Mouse (Mus musculus): Measurements from ENCODE around the gene Mlec.

Gene Mlec

DNA sequence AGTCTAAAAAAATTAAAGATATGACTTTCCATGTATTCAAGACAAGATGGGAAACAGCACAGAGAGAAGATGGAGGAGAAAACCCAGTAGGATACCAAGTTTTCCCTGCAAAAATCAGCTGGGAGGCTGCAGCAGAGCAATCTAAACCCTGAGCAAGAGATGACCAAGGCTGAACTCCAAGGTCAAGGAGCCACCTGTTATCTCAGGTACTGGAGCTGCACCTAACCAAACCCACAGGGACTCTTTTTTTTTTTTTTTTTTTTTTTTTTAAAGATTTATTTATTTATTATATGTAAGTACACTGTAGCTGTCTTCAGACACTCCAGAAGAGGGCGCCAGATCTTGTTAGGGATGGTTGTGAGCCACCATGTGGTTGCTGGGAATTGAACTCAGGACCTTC lies 9.1 kb downstream of the Mlec start:
- ChIA-PET POLR2A (interaction anchor here in 3 of 4 experiments (0.6 to 20.5 kb wide), 11 partner anchors 8 to 447 kb away, joined by 3 to 367 read pairs (median 5); partner anchors contain the start of genes Mlec (in 2 of the 3), Acads (in 1 of the 3), Rnf10 (in 1 of the 3) and Unc119b (in 1 of the 3)), CTCF (interaction anchor here in 3 of 4 experiments (0.6 to 1.2 kb wide), 9 partner anchors 9 to 420 kb away, joined by 3 to 9 read pairs (median 4); partner anchors contain the start of genes Mlec (in 1 of the 3), Pop5 (in 1 of the 3) and Unc119b (in 1 of the 3))

DNA sequence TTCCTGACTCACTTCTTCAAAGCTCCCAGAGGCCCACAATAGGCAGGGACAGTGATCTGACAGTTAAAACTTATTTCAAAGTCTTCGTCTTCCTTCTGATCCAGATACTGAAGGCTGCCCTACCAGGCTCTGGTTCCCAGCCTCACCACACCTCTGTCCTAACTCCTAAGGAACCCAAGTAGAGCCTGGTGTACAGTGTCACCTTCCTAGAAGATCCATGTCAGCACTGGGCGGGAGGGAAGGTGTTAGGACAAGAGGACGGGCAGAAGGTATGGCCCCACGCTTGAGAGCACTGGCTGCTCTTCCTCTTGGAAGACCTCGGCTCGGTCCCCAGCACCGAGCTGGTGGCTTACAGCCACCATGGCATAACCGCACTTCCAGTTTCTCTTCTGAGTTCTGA lies 9.6 kb downstream of the Mlec start:
- ChIA-PET POLR2A (interaction anchor here in 2 of 4 experiments (1.2 to 20.5 kb wide), 8 partner anchors 8 to 124 kb away, joined by 3 to 367 read pairs (median 8); partner anchors contain the start of genes Mlec (in 2 of the 2), Cabp1 (in 1 of the 2), Rnf10 (in 1 of the 2) and Unc119b (in 1 of the 2)), CTCF (interaction anchor here in 3 of 4 experiments (0.6 to 1.2 kb wide), 5 partner anchors 23 to 169 kb away, joined by 3 to 4 read pairs (median 3); partner anchors contain the start of gene Pop5 (in 1 of the 3))

GRCm38 (mm10) chr5:115147388-115147787 lies 10.6 kb downstream of the Mlec start:
- ChIA-PET CTCF (interaction anchor here in 2 of 4 experiments (0.5 to 0.8 kb wide), 4 partner anchors 12 to 362 kb away, joined by 3 to 11 read pairs (median 3); partner anchors contain the start of gene Unc119b (in 1 of the 2)), POLR2A (interaction anchor here in 3 of 4 experiments (0.7 to 20.5 kb wide), 10 partner anchors 9 to 179 kb away, joined by 3 to 367 read pairs (median 17); partner anchors contain the start of genes Mlec (in 2 of the 3), Unc119b (in 2 of the 3) and Cabp1 (in 1 of the 3))

GRCm38 (mm10) chr5:115146747-115147130 lies 11.2 kb downstream of the Mlec start:
- POLR2A ChIA-PET, result interaction anchor here (0.6 to 20.5 kb wide), 19 partner anchors 10 to 168 kb away, joined by 3 to 367 read pairs (median 5); partner anchors contain the start of genes Unc119b (in 3 of the 4) and Mlec (in 2 of the 4)
- CTCF ChIA-PET, result interaction anchor here in 3 of 4 experiments (1.5 to 2.7 kb wide), 3 partner anchors 11 to 22 kb away, joined by 3 to 14 read pairs (median 6); partner anchors contain the start of gene Unc119b (in 1 of the 3)

DNA sequence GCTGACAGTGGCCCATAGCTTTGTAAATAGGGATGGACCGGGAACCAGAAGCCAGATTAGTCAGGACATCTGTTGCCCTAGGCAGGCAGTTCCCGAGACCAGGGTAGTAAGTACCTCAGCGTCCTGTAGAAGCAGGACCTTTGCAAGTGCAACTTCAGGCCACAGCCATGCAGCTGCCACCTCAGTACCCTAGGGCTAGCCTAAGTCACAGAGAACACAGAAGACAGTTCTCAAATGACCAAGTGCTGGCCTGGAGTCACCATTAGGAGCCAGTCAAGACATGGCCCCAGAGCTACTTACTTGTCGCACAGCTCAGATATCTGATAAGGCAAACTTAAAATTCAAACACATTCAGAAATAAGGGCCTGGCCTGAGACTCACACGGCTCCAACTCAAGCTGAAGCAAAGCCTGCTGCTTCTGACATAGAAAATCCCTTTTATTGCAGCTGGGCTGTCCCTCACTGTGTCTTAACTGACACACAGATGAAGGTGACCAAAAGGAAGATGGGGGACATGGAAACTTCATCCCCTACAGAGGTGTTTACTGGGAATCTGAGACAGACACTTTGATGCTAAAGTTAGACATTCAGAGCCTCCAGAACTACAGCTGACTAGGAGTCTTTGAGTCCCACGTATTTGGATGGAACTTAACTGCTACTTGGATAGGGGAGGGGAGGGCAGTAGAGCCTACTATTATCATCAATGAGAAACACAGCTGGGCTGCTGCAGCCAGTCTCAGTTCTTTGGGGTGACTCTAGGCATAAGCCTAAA lies 11.8 kb downstream of the Mlec start:
- CTCF ChIA-PET, result interaction anchor here (0.5 to 2.7 kb wide), 13 partner anchors 10 to 167 kb away, joined by 3 to 14 read pairs (median 4); partner anchors contain the start of gene Unc119b (in 1 of the 4)
- POLR2A ChIA-PET, result interaction anchor here (0.6 to 20.5 kb wide), 45 partner anchors 9 to 418 kb away, joined by 3 to 367 read pairs (median 4); partner anchors contain the start of genes Unc119b (in 4 of the 4), Acads (in 3 of the 4), Mlec (in 3 of the 4) and 2210016L21Rik (in 1 of the 4)

- ChIA-PET CTCF (interaction anchor here (0.6 to 2.7 kb wide), 15 partner anchors 10 to 166 kb away, joined by 3 to 14 read pairs (median 4); partner anchors contain the start of gene Unc119b (in 1 of the 4)), POLR2A (interaction anchor here (0.5 to 20.5 kb wide), 60 partner anchors 10 to 418 kb away, joined by 3 to 367 read pairs (median 4); partner anchors contain the start of genes Mlec (in 4 of the 4), Unc119b (in 4 of the 4), Acads (in 3 of the 4) and 2210016L21Rik (in 1 of the 4))
Measured at GRCm38 (mm10) chr5:115145253-115145968, 12.6 kb downstream of the Mlec start.

DNA sequence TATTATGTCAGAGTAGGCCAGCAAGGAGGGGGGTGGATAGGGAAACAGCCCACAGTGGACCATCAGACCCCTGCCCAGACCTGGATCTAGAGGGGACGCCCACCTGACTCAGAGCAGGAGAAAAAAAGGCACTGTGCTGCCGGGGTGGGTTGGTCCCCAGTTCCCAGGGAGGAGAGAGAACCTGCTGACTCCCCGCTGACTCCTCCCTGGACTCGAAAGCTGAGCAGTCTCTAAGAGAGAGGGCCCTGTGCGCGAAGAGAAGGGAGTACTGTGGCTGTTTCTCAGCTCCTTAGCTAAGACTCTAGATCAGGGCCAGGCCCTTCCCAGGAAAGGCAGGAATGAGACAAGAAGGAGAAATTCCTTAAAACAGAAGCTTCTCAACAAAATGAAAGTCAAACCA lies 13.5 kb downstream of the Mlec start:
- POLR2A ChIA-PET, result interaction anchor here (0.7 to 20.5 kb wide), 39 partner anchors 9 to 419 kb away, joined by 3 to 367 read pairs (median 4); partner anchors contain the start of genes Mlec (in 3 of the 4), Unc119b (in 3 of the 4), Acads (in 2 of the 4) and Dynll1 (in 1 of the 4)
- CTCF ChIA-PET, result interaction anchor here in 3 of 4 experiments (0.6 to 2.7 kb wide), 12 partner anchors 9 to 165 kb away, joined by 3 to 14 read pairs (median 4); partner anchors contain the start of gene Unc119b (in 1 of the 3)

DNA sequence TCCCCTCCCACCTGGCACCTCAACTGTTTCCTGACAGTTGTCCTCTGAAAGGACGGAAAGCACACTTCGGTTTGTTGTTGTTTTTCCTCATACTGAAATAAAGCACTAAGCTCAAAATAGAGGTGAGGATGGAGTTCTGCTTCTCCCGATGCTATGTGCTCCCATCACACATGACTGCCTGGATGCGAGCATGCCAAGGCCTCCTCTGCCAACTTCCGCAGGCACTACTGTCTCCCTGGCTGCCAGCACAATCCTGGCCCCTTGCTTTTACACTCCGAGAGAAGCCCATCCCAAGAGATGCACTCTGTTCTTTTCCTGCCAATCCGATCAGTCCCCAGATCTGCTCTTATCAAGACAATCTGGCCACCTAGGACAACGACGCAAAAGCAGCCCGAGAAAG lies 14.4 kb downstream of the Mlec start:
- ChIA-PET POLR2A (interaction anchor here (1.0 to 20.5 kb wide), 17 partner anchors 8 to 335 kb away, joined by 3 to 367 read pairs (median 6); partner anchors contain the start of genes Unc119b (in 3 of the 4), Mlec (in 2 of the 4), Acads (in 1 of the 4) and Dynll1 (in 1 of the 4)), CTCF (no interaction called here)

DNA sequence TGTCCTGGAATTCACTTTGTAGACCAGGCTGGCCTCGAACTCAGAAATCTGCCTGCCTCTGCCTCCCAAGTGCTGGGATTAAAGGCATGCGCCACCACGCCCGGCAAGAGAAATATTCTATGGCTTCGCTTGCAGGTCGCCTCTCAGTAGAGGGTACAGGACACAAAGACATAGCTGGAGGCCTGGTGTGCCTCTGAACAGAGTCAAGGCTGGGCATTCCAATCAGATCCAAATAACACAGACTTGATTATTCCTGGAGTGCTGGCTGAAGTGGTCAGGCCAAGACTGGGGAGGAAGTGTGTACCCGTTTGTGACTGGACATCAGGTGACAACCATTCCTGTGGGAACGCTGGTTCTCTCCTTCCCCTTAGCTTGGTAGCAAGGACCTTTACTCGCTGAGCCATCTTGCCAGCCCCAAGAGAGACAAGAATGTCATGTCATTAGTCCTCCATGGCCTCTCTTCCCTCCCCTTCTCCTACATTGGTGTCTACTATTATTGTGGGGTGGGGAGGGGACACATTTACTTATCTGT lies 15.7 kb downstream of the Mlec start:
- ChIA-PET POLR2A (interaction anchor here (0.7 to 20.5 kb wide), 23 partner anchors 7 to 159 kb away, joined by 3 to 367 read pairs (median 5); partner anchors contain the start of genes Mlec (in 3 of the 4), Unc119b (in 2 of the 4), Acads (in 1 of the 4) and Dynll1 (in 1 of the 4)), CTCF (interaction anchor here in 2 of 4 experiments (0.8 to 1.3 kb wide), 4 partner anchors 10 to 32 kb away, joined by 3 to 4 read pairs (median 4); no protein-coding TSS in a partner anchor)

DNA sequence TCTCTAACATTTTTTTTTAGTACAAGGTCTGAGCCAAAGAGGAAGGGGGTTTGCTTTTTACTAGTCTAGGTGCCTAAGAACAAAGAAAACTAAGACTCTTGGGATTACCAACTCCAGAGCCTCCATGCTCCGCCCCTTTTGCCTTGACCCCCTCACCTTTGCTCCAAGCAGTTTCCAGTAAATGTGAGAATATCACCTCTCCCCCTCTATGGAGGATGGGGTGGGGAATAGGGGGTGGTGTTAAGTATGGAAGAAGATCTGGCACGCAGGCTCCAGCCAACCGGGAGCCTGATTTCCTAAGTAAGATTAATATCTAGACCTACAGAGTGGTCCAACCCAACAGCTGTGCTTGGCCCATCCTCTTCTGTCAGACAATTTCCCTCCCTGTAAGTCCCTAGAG lies 17.3 kb downstream of the Mlec start:
- POLR2A ChIA-PET, result interaction anchor here in 3 of 4 experiments (0.8 to 20.5 kb wide), 8 partner anchors 11 to 63 kb away, joined by 3 to 367 read pairs (median 6); partner anchors contain the start of gene Mlec (in 2 of the 3)
- CTCF ChIA-PET, result no interaction called here

DNA sequence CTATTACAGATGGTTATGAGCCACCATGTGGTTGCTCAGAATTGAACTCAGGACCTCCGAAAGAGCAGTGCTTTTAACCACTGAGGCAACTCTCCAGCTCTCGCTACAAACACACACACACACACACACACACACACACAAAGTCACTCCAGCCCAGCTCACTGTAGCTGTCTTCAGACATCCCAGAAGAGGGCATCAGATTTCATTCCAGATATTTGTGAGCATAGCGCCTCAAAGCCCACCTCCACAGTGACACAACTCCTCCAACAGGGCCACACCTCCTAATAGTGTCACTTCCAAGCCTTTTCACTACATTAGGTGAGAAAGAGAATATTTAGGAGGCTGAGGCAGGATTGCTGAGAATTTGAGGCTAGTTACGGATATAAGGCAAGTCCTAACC lies 18.9 kb downstream of the Mlec start:
- ChIA-PET POLR2A (interaction anchor here in 3 of 4 experiments (0.6 to 20.5 kb wide), 6 partner anchors 14 to 97 kb away, joined by 3 to 367 read pairs (median 6); partner anchors contain the start of gene Mlec (in 2 of the 3)), CTCF (interaction anchor here in 1 of 4 experiments (0.6 kb wide), 1 partner anchor 50 kb away, joined by 3 read pairs; no protein-coding TSS in a partner anchor)

GRCm38 (mm10) chr5:115134234-115135165 lies 23.5 kb downstream of the Mlec start, which contains the start of gene Unc119b:
Gene Unc119b (minus strand): TSS chr5:115134975.
- POLR2A ChIA-PET, result interaction anchor here (0.6 to 20.5 kb wide), 68 partner anchors 7 to 961 kb away, joined by 3 to 367 read pairs (median 4); partner anchors contain the start of genes Acads (in 3 of the 4), Mlec (in 3 of the 4), 2210016L21Rik (in 1 of the 4) and Dynll1 (in 1 of the 4)
- CTCF ChIA-PET, result interaction anchor here (0.6 to 3.4 kb wide), 34 partner anchors 9 to 1360 kb away, joined by 3 to 14 read pairs (median 4); partner anchors contain the start of gene Cabp1 (in 1 of the 4)

- CTCF ChIA-PET, result interaction anchor here in 3 of 4 experiments (0.7 to 2.8 kb wide), 4 partner anchors 8 to 33 kb away, joined by 3 to 13 read pairs (median 9); no protein-coding TSS in a partner anchor
Measured at GRCm38 (mm10) chr5:115133358-115134066, 24.5 kb downstream of the Mlec start.

GRCm38 (mm10) chr5:115132465-115132864 lies 25.5 kb downstream of the Mlec start:
- CTCF ChIA-PET, result interaction anchor here in 2 of 4 experiments (0.6 to 0.8 kb wide), 3 partner anchors 21 to 305 kb away, joined by 3 to 4 read pairs (median 3); no protein-coding TSS in a partner anchor
- POLR2A ChIA-PET, result interaction anchor here in 2 of 4 experiments (0.7 to 20.5 kb wide), 9 partner anchors 11 to 176 kb away, joined by 3 to 367 read pairs (median 4); partner anchors contain the start of genes Mlec (in 2 of the 2) and Acads (in 1 of the 2)

More at GRCm38 (mm10) chr5:115133358-115134066, 24.5 kb downstream of the Mlec start:
- POLR2A ChIA-PET, result interaction anchor here in 3 of 4 experiments (0.6 to 20.5 kb wide), 24 partner anchors 8 to 381 kb away, joined by 3 to 367 read pairs (median 8); partner anchors contain the start of genes Acads (in 2 of the 3) and Mlec (in 2 of the 3)

Data from embryonic stem cell, embryonic (primary cell).